28 mouse cellular contexts compared by ENCODE assay signal in genomic region chr7:73909432-73910205, GRCm38 (mm10).
DNase-seq lines count a peak whose midpoint lies in the region; ATAC-seq lines count a peak whose summit lies in the region.
"Had no signal": no experiment of that assay in that cellular context is flagged by ENCODE, and none has a peak within 500 bp of the region (broad histone marks: within the 10 kb centered on the region; RNA-seq: fewer than 3 reads in every experiment).

No protein-coding gene starts in this region.

- H3K9me3 ChIP-seq in forebrain, embryonic 11.5 days (ENCODE audit: control insufficient read depth, low read length): no peaks in the 10 kb centered on the region
- H3K9me3 ChIP-seq in forebrain, embryonic 13.5 days (replicated peaks): no peaks in the 10 kb centered on the region
- H3K9me3 ChIP-seq in hindbrain, embryonic 15.5 days: no peaks in the 10 kb centered on the region
- H3K9me3 ChIP-seq in hindbrain, embryonic 13.5 days: no peaks in the 10 kb centered on the region
- H3K9me3 ChIP-seq in neural tube, embryonic 13.5 days: no peaks in the 10 kb centered on the region
- H3K9me3 ChIP-seq: embryonic facial prominence, embryonic 10.5 days; embryonic facial prominence, embryonic 13.5 days; heart, embryonic 13.5 days; intestine, embryonic 15.5 days had no signal

- no peak overlapping the region for H3K4me2 ChIP-seq in forebrain, embryonic 11.5 days (ENCODE audit: low read depth, low read length, severe bottlenecking)
- no peak overlapping the region for H3K4me2 ChIP-seq in forebrain, embryonic 13.5 days
- no peak overlapping the region for H3K4me2 ChIP-seq in hindbrain, embryonic 15.5 days
- no peak overlapping the region for H3K4me2 ChIP-seq in hindbrain, embryonic 13.5 days
- no peak overlapping the region for H3K4me2 ChIP-seq in neural tube, embryonic 13.5 days
- H3K4me2 ChIP-seq: heart, embryonic 13.5 days; intestine, embryonic 15.5 days had no signal

- no peak for ATAC-seq in forebrain, embryonic 11.5 days (replicated peaks; ENCODE audit: low FRiP score)
- ATAC-seq in forebrain, embryonic 13.5 days: no peak
- peak; percentile 82 for ATAC-seq in hindbrain, embryonic 15.5 days (ENCODE audit: low FRiP score, low read depth)
- ATAC-seq in hindbrain, embryonic 13.5 days (ENCODE audit: low FRiP score): no peak
- peak; percentile 68 for ATAC-seq in neural tube, embryonic 13.5 days (ENCODE audit: low read depth)
- ATAC-seq: forebrain, embryonic 14.5 days; forebrain, postnatal 0 days; intestine, embryonic 15.5 days; Patski had no signal

- 79% methylated on average over 5 of the region's 5 CpGs for WGBS in forebrain, embryonic 11.5 days
- 81% methylated on average over 5 of the region's 5 CpGs for WGBS in forebrain, embryonic 13.5 days
- WGBS in hindbrain, embryonic 15.5 days: 63% methylated on average over 5 of the region's 5 CpGs
- WGBS in hindbrain, embryonic 13.5 days: 68% methylated on average over 5 of the region's 5 CpGs
- WGBS in neural tube, embryonic 13.5 days: 60% methylated on average over 5 of the region's 5 CpGs

- H3K36me3 ChIP-seq in forebrain, embryonic 11.5 days (ENCODE audit: control insufficient read depth, insufficient read depth, low read length): no peaks in the 10 kb centered on the region
- H3K36me3 ChIP-seq in forebrain, embryonic 13.5 days (ENCODE audit: poor library complexity, severe bottlenecking): no peaks in the 10 kb centered on the region
- no peaks in the 10 kb centered on the region for H3K36me3 ChIP-seq in hindbrain, embryonic 15.5 days
- no peaks in the 10 kb centered on the region for H3K36me3 ChIP-seq in hindbrain, embryonic 13.5 days
- H3K36me3 ChIP-seq in neural tube, embryonic 13.5 days: no peaks in the 10 kb centered on the region
- H3K36me3 ChIP-seq: embryonic facial prominence, embryonic 10.5 days; embryonic facial prominence, embryonic 13.5 days; G1E; heart, embryonic 13.5 days; intestine, embryonic 15.5 days had no signal

- no peaks in the 10 kb centered on the region for H3K27me3 ChIP-seq in forebrain, embryonic 11.5 days (ENCODE audit: control insufficient read depth, insufficient read depth, low read length)
- peaks cover 10% of the 10 kb centered on the region; the same call in 1 of the 2 replicates for H3K27me3 ChIP-seq in forebrain, embryonic 13.5 days
- H3K27me3 ChIP-seq in hindbrain, embryonic 15.5 days: no peaks in the 10 kb centered on the region
- H3K27me3 ChIP-seq in hindbrain, embryonic 13.5 days: no peaks in the 10 kb centered on the region
- no peaks in the 10 kb centered on the region for H3K27me3 ChIP-seq in neural tube, embryonic 13.5 days
- H3K27me3 ChIP-seq: intestine, embryonic 15.5 days; Patski had no signal

- no peak overlapping the region for H3K27ac ChIP-seq in forebrain, embryonic 11.5 days (ENCODE audit: low read depth, low read length)
- no peak overlapping the region for H3K27ac ChIP-seq in forebrain, embryonic 13.5 days
- peak overlapping the region; percentile 48; the same call in 1 of the 2 replicates for H3K27ac ChIP-seq in hindbrain, embryonic 15.5 days (replicated peaks)
- no peak overlapping the region for H3K27ac ChIP-seq in hindbrain, embryonic 13.5 days
- H3K27ac ChIP-seq in neural tube, embryonic 13.5 days (replicated peaks): peak overlapping the region; percentile 73
- H3K27ac ChIP-seq: embryonic facial prominence, embryonic 10.5 days; embryonic facial prominence, embryonic 13.5 days; gastrocnemius, adult 2 months; heart, embryonic 13.5 days; intestine, embryonic 15.5 days had no signal

- DNase-seq in forebrain, embryonic 11.5 days (ENCODE audit: low spot score): peak; percentile 30
- no peak for DNase-seq in neural tube, embryonic 10.5 days (ENCODE audit: extremely low spot score, low spot score)
- DNase-seq in cerebellum, adult 18-20 months: no peak
- DNase-seq: adrenal gland, postnatal 10 days; adrenal gland, postnatal 36 days; cerebellum, adult 8-10 months; cerebellum, postnatal 10 days; cerebellum, postnatal 36 days; embryo, embryonic 11 days; forebrain, postnatal 0 days; gastrocnemius, adult 2 months; gastrocnemius, postnatal 14 days; heart, adult 18-20 months; heart, postnatal 14 days; heart, postnatal 4 days; kidney, adult 11 months had no signal

- H3K4me3 ChIP-seq in forebrain, embryonic 11.5 days (ENCODE audit: low read depth, low read length): no peak overlapping the region
- H3K4me3 ChIP-seq in forebrain, embryonic 13.5 days: no peak overlapping the region
- H3K4me3 ChIP-seq in hindbrain, embryonic 15.5 days: no peak overlapping the region
- H3K4me3 ChIP-seq in hindbrain, embryonic 13.5 days: no peak overlapping the region
- H3K4me3 ChIP-seq in neural tube, embryonic 13.5 days: no peak overlapping the region
- H3K4me3 ChIP-seq: embryonic facial prominence, embryonic 10.5 days; embryonic facial prominence, embryonic 13.5 days; erythroblast, embryonic 14.5 days; gastrocnemius, adult 2 months; heart, embryonic 13.5 days; intestine, embryonic 15.5 days had no signal

- H3K4me1 ChIP-seq in forebrain, embryonic 11.5 days (replicated peaks; ENCODE audit: control insufficient read depth, insufficient read depth, low read length): 0 out of 2 replicates have a peak, but pooled peaks cover 2% of the 10 kb centered on the region
- H3K4me1 ChIP-seq in forebrain, embryonic 13.5 days: peaks cover 13% of the 10 kb centered on the region
- peaks cover 9% of the 10 kb centered on the region; the same call in 1 of the 2 replicates for H3K4me1 ChIP-seq in hindbrain, embryonic 15.5 days (replicated peaks)
- H3K4me1 ChIP-seq in hindbrain, embryonic 13.5 days (replicated peaks): peaks cover 17% of the 10 kb centered on the region
- H3K4me1 ChIP-seq in neural tube, embryonic 13.5 days (replicated peaks): peaks cover 27% of the 10 kb centered on the region
- H3K4me1 ChIP-seq: intestine, embryonic 15.5 days had no signal

- H3K9ac ChIP-seq in forebrain, embryonic 11.5 days (ENCODE audit: low read length): no peak overlapping the region
- H3K9ac ChIP-seq in forebrain, embryonic 13.5 days: no peak overlapping the region
- no peak overlapping the region for H3K9ac ChIP-seq in hindbrain, embryonic 15.5 days
- no peak overlapping the region for H3K9ac ChIP-seq in hindbrain, embryonic 13.5 days
- H3K9ac ChIP-seq in neural tube, embryonic 13.5 days: no peak overlapping the region
- H3K9ac ChIP-seq: embryonic facial prominence, embryonic 13.5 days; forebrain, postnatal 0 days; heart, embryonic 13.5 days; intestine, embryonic 15.5 days had no signal

Comparison
In these comparisons a context has a peak if more than half of its experiments do, and no peak if none do; other contexts are left out.
1. ATAC-seq: peak in hindbrain, embryonic 15.5 days (single experiment) and neural tube, embryonic 13.5 days (single experiment); none in forebrain, embryonic 11.5 days (single experiment), forebrain, embryonic 13.5 days (single experiment) and hindbrain, embryonic 13.5 days (single experiment).
2. H3K27ac ChIP-seq: peak in hindbrain, embryonic 15.5 days (single experiment) and neural tube, embryonic 13.5 days (single experiment); none in forebrain, embryonic 11.5 days (single experiment), forebrain, embryonic 13.5 days (single experiment) and hindbrain, embryonic 13.5 days (single experiment).